Mouse (Mus musculus) bone marrow macrophage, adult 2 months (primary cell): ENCODE data around the gene Cers6. TPM values are rescaled to one million over a fixed set of nuclear protein-coding genes. Genes with fewer than 3 reads are reported as not detected.
A peak's percentile ranks its signal among the peaks of the same experiment; 100 is the strongest.

Experiments used
- H3K27ac ChIP-seq: 2 replicates; pipeline ENCODE4 v1.5.1; 2012; ENCODE audit warnings: low read depth, low read length; ENCODE audit not compliant: insufficient read depth
- H3K4me1 ChIP-seq: 2 replicates; pipeline ENCODE4 v1.6.1; 2012; ENCODE audit warnings: low read length; ENCODE audit not compliant: control insufficient read depth, insufficient read depth
- H3K4me3 ChIP-seq: 2 replicates; pipeline ENCODE4 v1.5.1; 2012; ENCODE audit warnings: mild to moderate bottlenecking, low read length, moderate library complexity; ENCODE audit not compliant: insufficient read depth
- CTCF ChIP-seq: IDR thresholded peaks from 2 replicates; pipeline ENCODE4 v1.5.1; 2012; ENCODE audit warnings: low read depth, mild to moderate bottlenecking, low read length, moderate library complexity
- POLR2A ChIP-seq: IDR thresholded peaks from 2 replicates; pipeline ENCODE4 v1.6.1; 2012; ENCODE audit warnings: mild to moderate bottlenecking, low read depth, low read length, borderline replicate concordance
- polyA plus RNA-seq: library from polyadenylated mRNA; stranded (reverse); fragments of >200 nt; gene quantifications from 2 replicates; pipeline ENCODE4 v1.2.4, GENCODE M21; 2012; ENCODE audit not compliant: missing spikeins, insufficient read depth, insufficient read length

Gene Cers6
- polyA plus RNA-seq, 1 experiment = 34.3 TPM

- Histone ChIP-seq H3K4me3 (no peak overlapping the region), H3K27ac (no peak overlapping the region), H3K4me1 (no peaks in the 10 kb centered on the region)
- TF ChIP-seq POLR2A (no peak), CTCF (no peak)
These were observed 142.8 kb downstream of the Cers6 start for GRCm38 (mm10) chr2:69004001-69004400.

GRCm38 (mm10) chr2:69011392-69011791 lies 150.2 kb downstream of the Cers6 start:
- H3K27ac ChIP-seq = no peak overlapping the region
- H3K4me3 ChIP-seq = no peak overlapping the region
- H3K4me1 ChIP-seq = peaks cover 17% of the 10 kb centered on the region
- TF ChIP-seq CTCF = no peak
- TF ChIP-seq POLR2A = no peak

- Histone ChIP-seq H3K27ac (no peak overlapping the region), H3K4me1 (peaks cover 20% of the 10 kb centered on the region), H3K4me3 (no peak overlapping the region)
- TF ChIP-seq CTCF (no peak), POLR2A (no peak)
These were observed 150.6 kb downstream of the Cers6 start for GRCm38 (mm10) chr2:69011860-69012259.

GRCm38 (mm10) chr2:69014241-69014640 lies 153.0 kb downstream of the Cers6 start:
- Histone ChIP-seq H3K4me3 (no peak overlapping the region), H3K27ac (no peak overlapping the region), H3K4me1 (peaks cover 25% of the 10 kb centered on the region)
- TF ChIP-seq CTCF (no peak), POLR2A (no peak)

- Histone ChIP-seq H3K27ac (peak overlapping the region; percentile 21; the same call in 1 of the 2 replicates), H3K4me3 (peak overlapping the region; percentile 34), H3K4me1 (peaks cover 25% of the 10 kb centered on the region)
- TF ChIP-seq POLR2A = no peak
- TF ChIP-seq CTCF = no peak
These were observed 154.0 kb downstream of the Cers6 start for GRCm38 (mm10) chr2:69015172-69015724.

GRCm38 (mm10) chr2:69015822-69016221 lies 154.6 kb downstream of the Cers6 start:
- Histone ChIP-seq H3K27ac (no peak overlapping the region), H3K4me1 (peaks cover 25% of the 10 kb centered on the region), H3K4me3 (no peak overlapping the region)
- TF ChIP-seq CTCF (no peak), POLR2A (no peak)

GRCm38 (mm10) chr2:69019026-69019565 lies 157.9 kb downstream of the Cers6 start:
- Histone ChIP-seq H3K4me1 (peaks cover 25% of the 10 kb centered on the region), H3K4me3 (no peak overlapping the region), H3K27ac (no peak overlapping the region)
- TF ChIP-seq CTCF (no peak), POLR2A (no peak)

GRCm38 (mm10) chr2:69019821-69020489 lies 158.7 kb downstream of the Cers6 start:
- no peak for TF ChIP-seq CTCF
- no peak for TF ChIP-seq POLR2A
- peaks cover 27% of the 10 kb centered on the region for H3K4me1 ChIP-seq
- H3K4me3 ChIP-seq = no peak overlapping the region
- no peak overlapping the region for H3K27ac ChIP-seq

- Histone ChIP-seq H3K27ac (no peak overlapping the region), H3K4me3 (no peak overlapping the region), H3K4me1 (peaks cover 22% of the 10 kb centered on the region)
- no peak for TF ChIP-seq POLR2A
- no peak for TF ChIP-seq CTCF
These were observed 159.5 kb downstream of the Cers6 start for GRCm38 (mm10) chr2:69020636-69021310.

GRCm38 (mm10) chr2:69021516-69021915 lies 160.3 kb downstream of the Cers6 start:
- TF ChIP-seq CTCF = no peak
- TF ChIP-seq POLR2A = no peak
- H3K4me1 ChIP-seq = peaks cover 16% of the 10 kb centered on the region
- H3K27ac ChIP-seq = no peak overlapping the region
- H3K4me3 ChIP-seq = no peak overlapping the region
